Mouse (Mus musculus) embryonic facial prominence, embryonic 14.5 days (tissue): ENCODE measurements around the gene Mbd3. TPM values are rescaled to one million over a fixed set of nuclear protein-coding genes. Genes with fewer than 3 reads are reported as not detected.
"Not testable (repeated sequence)": the region's sequence is repeated elsewhere in the genome, so short reads cannot be mapped to it uniquely, and the experiment has no call there.

Experiments used
- ATAC-seq: fragments of 200-750 bp; cut with Nextera tagmentation; 2 replicates; pipeline ENCODE4 v1.8.0; 2017; ENCODE audit warnings: low read depth, moderate number of reproducible peaks, moderate TSS enrichment
- DNase-seq: peaks from one replicate; pipeline ENCODE4 v3.0.0-alpha.2; 2015; ENCODE audit warnings: low spot score
- H3K27ac ChIP-seq: fragments of 300-500 bp; sonication (generic); replicated peaks from 2 replicates; pipeline ENCODE4 v1.5.1; 2014; ENCODE audit warnings: low read depth, mild to moderate bottlenecking, low read length, moderate library complexity
- H3K27me3 ChIP-seq: fragments of 300-500 bp; sonication (generic); replicated peaks from 2 replicates; pipeline ENCODE4 v1.6.1; 2014; ENCODE audit warnings: low read length; ENCODE audit not compliant: control insufficient read depth, insufficient read depth
- H3K36me3 ChIP-seq: fragments of 300-500 bp; sonication (generic); 2 replicates; pipeline ENCODE4 v1.6.1; 2014; ENCODE audit warnings: low read length, mixed read lengths; ENCODE audit not compliant: control insufficient read depth, insufficient read depth
- H3K4me1 ChIP-seq: fragments of 300-500 bp; sonication (generic); 2 replicates; pipeline ENCODE4 v1.6.1; 2014; ENCODE audit warnings: antibody characterized with exemption, low read length; ENCODE audit not compliant: control insufficient read depth, insufficient read depth
- H3K4me2 ChIP-seq: fragments of 300-500 bp; sonication (generic); 2 replicates; pipeline ENCODE4 v1.6.1; 2014; ENCODE audit warnings: low read depth, mild to moderate bottlenecking, low read length, moderate library complexity, mixed read lengths
- H3K4me3 ChIP-seq: fragments of 300-500 bp; sonication (generic); 2 replicates; pipeline ENCODE4 v1.5.1; 2014; ENCODE audit warnings: low read depth, mild to moderate bottlenecking, low read length
- H3K9ac ChIP-seq: fragments of 300-500 bp; sonication (generic); 2 replicates; pipeline ENCODE4 v1.6.1; 2014; ENCODE audit warnings: low read depth, mild to moderate bottlenecking, low read length, moderate library complexity, mixed read lengths
- H3K9me3 ChIP-seq: fragments of 300-500 bp; sonication (generic); 2 replicates; pipeline ENCODE4 v1.6.1; 2016; ENCODE audit warnings: low read length; ENCODE audit not compliant: control insufficient read depth
- WGBS: fragments of 180-500 bp; shearing (Covaris S2); extraction: QIAGEN DNeasy Blood & Tissue Kit; methylation state at CpG from one replicate; pipeline ENCODE4 v1.1.7; 2014; 5-methylcytosine and 5-hydroxymethylcytosine counted together
- polyA plus RNA-seq: library from polyadenylated mRNA; unstranded; fragments of >200 nt; fragmentation: Nextera tagmentation; extraction: Ambion mirVana; gene quantifications from 2 replicates; pipeline ENCODE4 v1.2.1, GENCODE M21; 2014

Mbd3 gene
- polyA plus RNA-seq, 1 experiment from 2014 or later = 164 TPM

- Histone ChIP-seq H3K9me3 (no peaks in the 10 kb centered on the region), H3K27ac (no peak overlapping the region), H3K9ac (no peak overlapping the region), H3K4me1 (peaks cover 13% of the 10 kb centered on the region), H3K27me3 (peaks cover 85% of the 10 kb centered on the region), H3K4me2 (no peak overlapping the region), H3K4me3 (no peak overlapping the region), H3K36me3 (no peaks in the 10 kb centered on the region)
- 5% methylated on average over 7 of the region's 7 CpGs for WGBS
- DNase-seq (peak; percentile 76), ATAC-seq (peak; percentile 86)
These were observed 49.1 kb downstream of the Mbd3 start for GRCm38 (mm10) chr10:80350292-80350691.

- H3K4me1 ChIP-seq = peaks cover 20% of the 10 kb centered on the region
- H3K9me3 ChIP-seq = no peaks in the 10 kb centered on the region
- 15% methylated on average over 26 of the region's 26 CpGs for WGBS
- peak overlapping the region; percentile 52 for H3K4me2 ChIP-seq
- peak overlapping the region; percentile 50; the same call in 1 of the 2 replicates for H3K9ac ChIP-seq
- peak overlapping the region; percentile 25 for H3K4me3 ChIP-seq
- no peaks in the 10 kb centered on the region for H3K36me3 ChIP-seq
- no peak for ATAC-seq
- peak; percentile 58 for DNase-seq
- no peak overlapping the region for H3K27ac ChIP-seq
- peaks cover 87% of the 10 kb centered on the region for H3K27me3 ChIP-seq
These were observed 50.4 kb downstream of the Mbd3 start for GRCm38 (mm10) chr10:80348981-80349380.

- Histone ChIP-seq H3K4me2 (peak within 1 kb of the TSS; percentile 52), H3K9me3 (no peaks in the 10 kb centered on the region), H3K9ac (peak within 1 kb of the TSS; percentile 50; the same call in 1 of the 2 replicates), H3K27ac (no peak within 1 kb of the TSS), H3K27me3 (peaks cover 91% of the 10 kb centered on the region), H3K36me3 (no peaks in the 10 kb centered on the region), H3K4me3 (peak within 1 kb of the TSS; percentile 25), H3K4me1 (peaks cover 27% of the 10 kb centered on the region)
- ATAC-seq = peak; percentile 28; the same call in 1 of the 2 replicates
- peak; percentile 40 for DNase-seq
- WGBS = 2% methylated on average over 17 of the region's 42 CpGs
These were observed 51.0 kb downstream of the Mbd3 start, which contains the start of gene Adamtsl5 for GRCm38 (mm10) chr10:80348244-80348781. Gene Adamtsl5, minus strand, starts transcription at chr10:80348412.

- DNase-seq = no peak
- Histone ChIP-seq H3K4me3 (peak overlapping the region; percentile 25), H3K36me3 (no peaks in the 10 kb centered on the region), H3K27ac (no peak overlapping the region), H3K27me3 (peaks cover 92% of the 10 kb centered on the region), H3K9ac (0 out of 2 replicates have a peak overlapping the region, but pooled peaks have one; percentile 50), H3K9me3 (no peaks in the 10 kb centered on the region), H3K4me2 (peak overlapping the region; percentile 52), H3K4me1 (peaks cover 35% of the 10 kb centered on the region)
- WGBS = 13% methylated on average over 17 of the region's 17 CpGs
- no peak for ATAC-seq
These were observed 51.8 kb downstream of the Mbd3 start for GRCm38 (mm10) chr10:80347514-80347967.

GRCm38 (mm10) chr10:80345929-80346328 lies 53.4 kb downstream of the Mbd3 start:
- DNase-seq, H3K9ac ChIP-seq, H3K4me2 ChIP-seq, ATAC-seq, H3K4me3 ChIP-seq, H3K9me3 ChIP-seq, H3K36me3 ChIP-seq, H3K27ac ChIP-seq: not testable (repeated sequence)
- WGBS = 73% methylated on average over 5 of the region's 6 CpGs
- Histone ChIP-seq H3K4me1 (peaks cover 41% of the 10 kb centered on the region), H3K27me3 (peaks cover 92% of the 10 kb centered on the region)

DNA sequence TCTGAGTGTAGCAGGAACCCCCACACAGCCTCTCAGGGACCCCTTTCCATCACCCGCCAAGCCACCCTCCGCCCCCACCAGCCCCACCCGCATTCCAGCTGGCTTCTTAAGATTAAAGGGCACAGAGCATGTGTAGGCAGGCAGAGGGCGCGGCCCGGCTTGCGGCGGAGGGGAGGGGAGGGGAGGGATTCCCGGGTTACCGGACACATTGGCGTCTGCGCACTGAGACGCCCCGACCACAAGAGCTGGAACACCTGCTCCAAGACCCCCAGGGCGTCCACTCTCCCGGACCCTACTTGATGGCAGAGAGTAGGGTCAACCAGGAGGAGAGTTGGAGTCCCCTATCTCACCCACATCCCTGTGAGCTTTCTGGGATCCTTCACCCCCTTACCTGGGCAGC lies 54.2 kb downstream of the Mbd3 start:
- H3K9ac ChIP-seq = no peak overlapping the region
- H3K4me3 ChIP-seq = peak overlapping the region; percentile 8; the same call in 1 of the 2 replicates
- H3K4me2 ChIP-seq = peak overlapping the region; percentile 39
- no peak overlapping the region for H3K27ac ChIP-seq
- DNase-seq (peak; percentile 58), ATAC-seq (no peak)
- H3K27me3 ChIP-seq = peaks cover 93% of the 10 kb centered on the region
- H3K4me1 ChIP-seq = peaks cover 41% of the 10 kb centered on the region
- no peaks in the 10 kb centered on the region for H3K36me3 ChIP-seq
- 0% methylated on average over 5 of the region's 16 CpGs for WGBS
- no peaks in the 10 kb centered on the region for H3K9me3 ChIP-seq

DNA sequence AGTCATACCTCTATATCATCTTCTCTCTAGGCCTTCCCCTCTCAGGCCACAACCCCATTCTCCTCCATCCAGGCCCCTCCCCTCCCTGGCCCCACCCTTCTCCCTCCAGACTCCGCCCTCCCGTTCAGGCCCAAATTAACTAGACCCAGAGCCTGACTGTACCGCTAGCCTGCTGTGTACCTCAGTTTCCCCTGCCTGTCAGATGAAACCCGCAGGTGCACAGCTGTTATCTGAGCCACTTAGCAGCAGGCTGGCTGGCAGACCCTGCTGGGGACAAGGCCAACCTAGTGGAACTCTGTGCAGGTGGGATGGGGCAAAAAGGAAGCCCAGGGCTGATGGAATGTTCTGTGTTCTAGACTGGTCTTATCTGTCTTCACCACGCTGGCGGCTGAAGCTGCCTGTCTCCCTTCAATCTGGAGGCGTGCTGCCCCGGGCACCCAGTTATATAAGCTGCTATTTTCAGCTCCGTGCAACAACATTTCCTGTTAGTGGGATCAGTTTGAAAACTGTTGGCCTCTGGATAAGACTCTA lies 55.2 kb downstream of the Mbd3 start:
- no peak for ATAC-seq
- no peak overlapping the region for H3K4me3 ChIP-seq
- no peaks in the 10 kb centered on the region for H3K9me3 ChIP-seq
- no peaks in the 10 kb centered on the region for H3K36me3 ChIP-seq
- H3K4me1 ChIP-seq = peaks cover 41% of the 10 kb centered on the region
- peak overlapping the region; percentile 57 for H3K4me2 ChIP-seq
- 45% methylated on average over 9 of the region's 9 CpGs for WGBS
- no peak overlapping the region for H3K27ac ChIP-seq
- DNase-seq = no peak
- no peak overlapping the region for H3K9ac ChIP-seq
- H3K27me3 ChIP-seq = peaks cover 86% of the 10 kb centered on the region

DNA sequence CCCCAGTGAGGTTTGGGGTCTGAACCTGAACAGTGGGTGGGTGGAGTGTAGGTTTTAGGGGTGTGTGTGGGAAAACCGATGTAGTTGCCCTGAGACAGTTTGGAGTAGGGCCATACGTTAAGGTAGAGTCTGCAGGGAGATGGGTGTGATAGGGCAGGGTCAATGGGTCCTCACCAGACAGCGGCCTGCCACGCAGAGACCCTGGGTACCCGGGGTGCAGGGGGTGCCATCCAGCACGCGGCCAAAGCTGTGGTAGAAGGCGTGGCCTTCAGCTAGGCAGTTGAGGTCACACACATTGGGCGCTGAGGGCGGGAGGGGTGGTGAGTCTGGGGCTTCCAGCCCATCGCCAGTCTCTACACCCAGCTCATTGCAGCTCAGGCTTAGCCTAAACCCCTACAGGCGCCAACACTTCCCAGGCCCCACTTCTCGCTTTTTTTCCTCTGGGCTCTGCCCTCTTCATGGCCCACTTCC lies 55.9 kb downstream of the Mbd3 start:
- Histone ChIP-seq H3K4me2 (peak overlapping the region; percentile 57), H3K9me3 (no peaks in the 10 kb centered on the region), H3K27me3 (peaks cover 79% of the 10 kb centered on the region), H3K36me3 (no peaks in the 10 kb centered on the region), H3K9ac (peak overlapping the region; percentile 2; the same call in 1 of the 2 replicates), H3K4me1 (peaks cover 40% of the 10 kb centered on the region), H3K27ac (no peak overlapping the region; the same call in 1 of the 2 replicates), H3K4me3 (peak overlapping the region; percentile 37)
- ATAC-seq (no peak; the same call in 1 of the 2 replicates), DNase-seq (no peak)
- WGBS = 24% methylated on average over 13 of the region's 13 CpGs
